Mouse (Mus musculus) liver, embryonic 14.5 days (tissue): ENCODE data around the gene Fabp6. TPM values are rescaled to one million over a fixed set of nuclear protein-coding genes. Genes with fewer than 3 reads are reported as not detected.
A peak's percentile ranks its signal among the peaks of the same experiment; 100 is the strongest.

Experiments used
- ATAC-seq: fragments of 200-750 bp; cut with Nextera tagmentation; 2 replicates; pipeline ENCODE4 v1.8.0; 2017; ENCODE audit warnings: moderate number of reproducible peaks, mild to moderate bottlenecking, moderate library complexity; ENCODE audit not compliant: insufficient read depth
- DNase-seq, 3 experiments: peaks; one replicate each; pipeline ENCODE4 v3.0.0-alpha.2; 2012 to 2013; ENCODE audit warnings: low read depth in 3 of 3, low spot score in 3 of 3
- H3K27ac ChIP-seq: fragments of 300-500 bp; sonication (generic); 2 replicates; pipeline ENCODE4 v1.5.1; 2014; ENCODE audit warnings: moderate library complexity, mild to moderate bottlenecking, control low read depth, inconsistent platforms
- H3K27me3 ChIP-seq: fragments of 300-500 bp; sonication (generic); 2 replicates; pipeline ENCODE4 v1.6.1; 2014; ENCODE audit warnings: mild to moderate bottlenecking, low read length, moderate library complexity; ENCODE audit not compliant: control insufficient read depth, insufficient read depth
- H3K36me3 ChIP-seq: fragments of 300-500 bp; sonication (generic); replicated peaks from 2 replicates; pipeline ENCODE4 v1.6.1; 2014; ENCODE audit warnings: low read depth; ENCODE audit not compliant: control insufficient read depth, insufficient read depth
- H3K4me1 ChIP-seq, 2 experiments: fragments of 200-500 bp in 1 of 2; fragments of 300-500 bp in 1 of 2; sonication (generic) in 1 of 2; replicated peaks; 2 replicates each; pipeline ENCODE4 v1.6.1; 2012 to 2014; ENCODE audit warnings: antibody characterized with exemption in 1 of 2, inconsistent platforms in 1 of 2, low read length in 1 of 2; ENCODE audit not compliant: control insufficient read depth in 2 of 2, insufficient read depth in 2 of 2
- H3K4me2 ChIP-seq: fragments of 300-500 bp; sonication (generic); 2 replicates; pipeline ENCODE4 v1.6.1; 2014; ENCODE audit warnings: low read depth, mild to moderate bottlenecking, control low read depth, moderate library complexity
- H3K4me3 ChIP-seq, 2 experiments: fragments of 200-500 bp in 1 of 2; fragments of 300-500 bp in 1 of 2; sonication (generic) in 1 of 2; 2 replicates each; pipeline ENCODE4 v1.5.1; 2012 to 2014; ENCODE audit warnings: low read depth in 2 of 2, low read length in 2 of 2, mild to moderate bottlenecking in 2 of 2, control low read depth in 1 of 2, inconsistent platforms in 1 of 2, moderate library complexity in 1 of 2; ENCODE audit not compliant: insufficient read depth in 1 of 2
- H3K9ac ChIP-seq: fragments of 300-500 bp; sonication (generic); replicated peaks from 2 replicates; pipeline ENCODE4 v1.6.1; 2014; ENCODE audit warnings: mild to moderate bottlenecking, control low read depth, moderate library complexity
- H3K9me3 ChIP-seq: fragments of 300-500 bp; sonication (generic); 2 replicates; pipeline ENCODE4 v1.6.1; 2016; ENCODE audit warnings: low read length, mixed read lengths; ENCODE audit not compliant: control insufficient read depth
- CTCF ChIP-seq: IDR thresholded peaks from 2 replicates; pipeline ENCODE4 v1.5.1; 2016; ENCODE audit warnings: antibody characterized with exemption, low read depth, control low read depth
- EP300 ChIP-seq: IDR thresholded peaks from 2 replicates; pipeline ENCODE4 v1.6.1; 2016; ENCODE audit warnings: antibody characterized with exemption, low read depth
- WGBS: fragments of 180-500 bp; shearing (Covaris S2); extraction: QIAGEN DNeasy Blood & Tissue Kit; methylation state at CpG from one replicate; pipeline ENCODE4 v1.1.7; 2014; ENCODE audit not compliant: insufficient replicate concordance; 5-methylcytosine and 5-hydroxymethylcytosine counted together
- polyA plus RNA-seq, 2 experiments: library from polyadenylated mRNA; depleted of rRNA in 1 of 2; stranded (reverse) in 1 of 2; unstranded in 1 of 2; fragments of >200 nt; fragmentation: Nextera tagmentation in 1 of 2; extraction: Ambion mirVana in 1 of 2; gene quantifications; 2 replicates each; pipeline versions ENCODE4 v1.2.1 to v1.2.3; 2012 to 2014

Fabp6 gene
- polyA plus RNA-seq, 2 experiments: not detected

DNA sequence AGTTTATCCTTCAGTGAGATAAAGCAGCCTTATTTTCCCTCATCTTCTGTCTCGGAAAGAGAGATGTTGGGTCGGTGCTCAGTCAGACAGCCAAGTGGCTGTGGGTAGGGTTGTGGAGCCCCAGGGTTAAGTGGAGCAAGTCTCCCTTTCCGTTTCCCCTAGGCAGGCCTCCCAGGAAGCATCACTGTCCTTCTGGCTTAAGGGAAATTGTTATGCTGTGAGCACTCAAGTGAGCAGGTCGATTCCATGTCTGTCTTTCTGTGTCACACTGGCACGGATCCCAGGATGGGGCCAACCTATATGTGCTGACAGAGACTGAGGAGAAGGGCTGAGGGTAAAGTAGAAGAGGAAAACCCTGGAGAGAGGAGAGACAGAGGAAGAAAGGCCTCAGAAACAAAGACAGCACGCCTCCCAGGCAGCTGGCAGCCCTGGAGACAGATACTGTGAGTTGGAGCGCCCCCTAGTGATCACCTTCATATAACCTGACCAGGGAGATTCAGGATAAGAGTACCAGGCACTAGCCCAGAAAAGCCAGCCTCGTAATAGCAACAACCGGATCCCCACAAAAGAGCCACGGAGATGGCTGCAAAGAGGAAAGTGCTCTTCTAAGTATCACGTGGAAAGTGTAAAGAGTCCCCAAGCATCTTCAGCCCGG lies 11.6 kb upstream of the Fabp6 start:
- peaks cover 0 to 8% of the 10 kb centered on the region in 2 experiments; a peak in 2 of 4 replicates for H3K4me1 ChIP-seq
- DNase-seq (peak; percentile 28 to 49 (median 44)), ATAC-seq (peak; percentile 47; the same call in 1 of the 2 replicates)
- H3K36me3 ChIP-seq: no peaks in the 10 kb centered on the region
- TF ChIP-seq CTCF (peak; percentile 83), EP300 (no peak)
- H3K9ac ChIP-seq: no peak overlapping the region
- H3K27ac ChIP-seq: no peak overlapping the region
- no peaks in the 10 kb centered on the region for H3K27me3 ChIP-seq
- no peak overlapping the region for H3K4me2 ChIP-seq
- WGBS: 28% methylated on average over 12 of the region's 12 CpGs
- no peak overlapping the region for H3K4me3 ChIP-seq
- no peaks in the 10 kb centered on the region for H3K9me3 ChIP-seq

DNA sequence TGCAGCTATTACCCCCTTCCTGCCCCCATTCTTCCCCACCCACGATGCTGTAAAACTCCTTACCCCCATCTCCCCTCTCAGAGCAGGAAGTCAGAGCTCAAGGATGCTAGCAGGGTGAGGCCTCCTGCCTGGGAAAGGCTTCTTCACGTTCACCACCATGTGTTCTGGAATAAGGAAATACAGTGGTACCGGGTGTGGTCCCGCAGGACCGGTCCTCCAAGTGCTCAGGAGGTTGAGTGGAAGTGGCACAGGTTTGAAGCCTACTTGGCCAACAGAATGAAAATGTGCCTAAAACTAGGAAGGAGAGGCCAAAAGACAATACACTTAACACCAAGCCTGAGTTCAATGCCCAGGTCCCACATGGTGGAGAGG lies 9.3 kb upstream of the Fabp6 start:
- ATAC-seq (no peak), DNase-seq (no peak)
- no peak overlapping the region for H3K4me2 ChIP-seq
- TF ChIP-seq EP300 (no peak), CTCF (no peak)
- H3K9me3 ChIP-seq: no peaks in the 10 kb centered on the region
- no peak overlapping the region for H3K9ac ChIP-seq
- peaks cover 0 to 6% of the 10 kb centered on the region in 2 experiments; a peak in 2 of 4 replicates for H3K4me1 ChIP-seq
- no peaks in the 10 kb centered on the region for H3K36me3 ChIP-seq
- no peak overlapping the region for H3K4me3 ChIP-seq
- WGBS: 56% methylated on average over 5 of the region's 5 CpGs
- H3K27me3 ChIP-seq: no peaks in the 10 kb centered on the region
- H3K27ac ChIP-seq: no peak overlapping the region

DNA sequence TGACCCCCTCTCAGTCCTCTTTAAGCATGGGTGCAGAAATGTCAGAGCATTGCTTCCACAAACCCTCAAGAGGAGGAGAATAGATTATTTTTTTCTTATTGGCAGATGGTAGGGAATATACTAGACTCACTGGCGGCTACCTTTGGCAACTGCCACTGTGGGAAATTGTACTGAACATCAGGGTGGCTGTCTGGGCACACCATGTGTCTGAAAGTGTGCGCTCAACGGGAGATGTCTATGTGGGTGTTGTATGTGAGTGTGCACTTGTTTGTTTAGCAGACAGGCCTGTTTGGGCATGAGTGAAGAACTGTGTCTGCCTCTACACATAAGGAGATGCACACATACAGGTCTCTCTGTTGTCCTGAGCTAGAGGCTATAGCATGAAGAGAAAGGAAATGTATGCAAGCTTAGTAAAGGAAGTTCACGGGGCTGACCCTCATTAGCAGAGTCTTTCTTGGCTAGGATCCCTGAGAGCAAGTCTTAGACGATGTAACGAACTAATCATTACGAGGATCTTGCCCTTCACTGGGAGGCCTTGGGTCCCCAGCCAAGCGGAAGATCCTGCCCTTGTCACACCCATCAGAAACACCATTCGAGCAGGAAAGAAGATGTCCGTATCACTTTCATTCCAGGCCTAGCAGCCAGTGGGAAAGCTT lies 8.8 kb upstream of the Fabp6 start:
- no peak overlapping the region for H3K4me3 ChIP-seq
- H3K4me1 ChIP-seq: peaks cover 0 to 6% of the 10 kb centered on the region in 2 experiments; a peak in 2 of 4 replicates
- ATAC-seq (no peak), DNase-seq (no peak)
- no peak overlapping the region for H3K27ac ChIP-seq
- no peaks in the 10 kb centered on the region for H3K9me3 ChIP-seq
- WGBS: 72% methylated on average over 10 of the region's 10 CpGs
- no peaks in the 10 kb centered on the region for H3K36me3 ChIP-seq
- TF ChIP-seq CTCF (no peak), EP300 (no peak)
- H3K27me3 ChIP-seq: no peaks in the 10 kb centered on the region
- no peak overlapping the region for H3K9ac ChIP-seq
- H3K4me2 ChIP-seq: no peak overlapping the region

DNA sequence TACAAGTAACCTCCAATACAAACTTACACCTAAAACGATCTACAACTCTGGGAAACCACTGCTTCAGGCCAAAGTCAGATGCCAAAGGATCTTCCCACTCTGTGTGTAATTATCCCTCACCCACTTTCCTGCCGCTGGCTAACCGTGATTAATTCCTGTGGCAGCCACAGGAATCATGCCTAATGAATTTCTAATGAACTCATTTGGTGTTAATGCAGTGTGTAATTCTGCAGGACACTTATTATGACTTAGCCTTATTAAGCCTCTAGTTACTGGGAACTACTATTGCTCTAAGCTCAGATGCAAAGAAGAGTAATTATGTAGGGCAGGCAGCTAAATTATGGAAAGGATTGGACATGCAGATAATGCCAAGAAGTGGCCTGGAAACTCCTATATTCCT lies 7.1 kb upstream of the Fabp6 start:
- H3K27ac ChIP-seq: no peak overlapping the region
- no peak overlapping the region for H3K4me2 ChIP-seq
- no peaks in the 10 kb centered on the region for H3K36me3 ChIP-seq
- 62% methylated on average over 3 of the region's 3 CpGs for WGBS
- no peak overlapping the region for H3K9ac ChIP-seq
- H3K27me3 ChIP-seq: no peaks in the 10 kb centered on the region
- peaks cover 0 to 5% of the 10 kb centered on the region in 2 experiments; a peak in 2 of 4 replicates for H3K4me1 ChIP-seq
- ATAC-seq: no peak
- no peaks in the 10 kb centered on the region for H3K9me3 ChIP-seq
- DNase-seq: no peak
- no peak overlapping the region for H3K4me3 ChIP-seq
- TF ChIP-seq CTCF (no peak), EP300 (no peak)

DNA sequence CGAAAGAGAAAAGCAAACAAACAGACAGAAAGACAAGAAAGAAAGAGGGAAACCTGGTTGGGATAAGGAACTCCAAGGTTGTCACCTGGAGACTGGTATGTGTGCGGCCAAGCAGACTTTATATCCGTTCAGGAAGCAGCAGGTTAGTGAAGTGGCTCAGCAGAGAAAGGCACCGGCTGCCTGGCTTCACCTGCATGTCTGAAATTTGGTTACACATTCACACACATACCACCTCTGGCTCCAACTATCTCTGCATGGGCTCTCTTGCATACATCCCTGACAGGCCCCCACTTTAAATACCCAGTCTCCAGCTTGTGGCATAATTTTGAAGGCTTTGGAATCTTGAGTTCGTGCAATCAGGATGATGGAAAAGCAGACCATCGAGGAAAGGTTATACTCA lies 4.5 kb upstream of the Fabp6 start:
- no peaks in the 10 kb centered on the region for H3K4me1 ChIP-seq
- H3K9me3 ChIP-seq: no peaks in the 10 kb centered on the region
- 60% methylated on average over 6 of the region's 6 CpGs for WGBS
- no peaks in the 10 kb centered on the region for H3K36me3 ChIP-seq
- no peak for TF ChIP-seq EP300
- no peak for TF ChIP-seq CTCF
- no peak overlapping the region for H3K4me2 ChIP-seq
- no peak for DNase-seq
- no peaks in the 10 kb centered on the region for H3K27me3 ChIP-seq
- H3K9ac ChIP-seq: no peak overlapping the region
- no peak overlapping the region for H3K27ac ChIP-seq
- no peak overlapping the region for H3K4me3 ChIP-seq
- ATAC-seq: no peak
